Mouse (Mus musculus): ENCODE data around the gene 4930512M02Rik.

DNA sequence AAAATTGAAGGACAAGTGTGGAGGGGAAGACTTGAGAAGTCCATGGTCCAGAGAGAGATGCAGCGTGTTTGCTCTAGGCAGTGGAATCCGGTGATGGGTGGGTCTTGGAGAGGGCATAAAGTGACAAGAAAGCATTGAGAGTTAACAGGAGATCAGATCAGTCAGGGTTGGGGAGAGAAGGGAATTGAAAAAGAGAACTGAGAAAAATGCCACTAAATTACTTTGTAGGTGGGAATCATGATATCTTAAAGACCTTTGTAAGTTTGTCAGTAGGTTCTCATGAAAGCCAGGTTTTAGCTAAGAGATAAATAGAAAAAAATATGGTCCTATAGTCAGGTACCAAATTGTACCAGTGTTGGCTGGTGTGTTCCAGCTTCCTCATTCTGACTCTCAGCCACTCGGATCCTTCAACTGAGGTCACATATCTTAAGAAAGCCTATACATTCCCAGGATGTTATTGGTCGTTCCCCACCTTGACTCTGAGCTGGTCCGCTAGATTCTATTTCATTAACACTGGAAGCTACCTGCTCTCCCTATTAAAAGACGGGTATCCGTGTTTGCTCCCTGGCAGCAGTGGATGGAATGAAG lies 68.4 kb downstream of the 4930512M02Rik start:
- TF ChIP-seq CTCF (IDR thresholded peaks at IDR 0.05; ENCODE audit: insufficient read depth, low read length) (no peak), POLR2A (IDR thresholded peaks at IDR 0.05; ENCODE audit: borderline replicate concordance, extremely low read depth, low read depth, low read length) (no peak)
